Mouse (Mus musculus): ENCODE measurements around the gene S1pr2. TPM values are rescaled to one million over a fixed set of nuclear protein-coding genes. Genes with fewer than 3 reads are reported as not detected.
"Not testable (repeated sequence)": the region's sequence is repeated elsewhere in the genome, so short reads cannot be mapped to it uniquely, and the experiment has no call there.

The S1pr2 gene
- total RNA-seq (2021), result 10 to 100 TPM in 1 of 2 experiments, 1 to 10 TPM in 1; 8.4 to 11.1 TPM

DNA sequence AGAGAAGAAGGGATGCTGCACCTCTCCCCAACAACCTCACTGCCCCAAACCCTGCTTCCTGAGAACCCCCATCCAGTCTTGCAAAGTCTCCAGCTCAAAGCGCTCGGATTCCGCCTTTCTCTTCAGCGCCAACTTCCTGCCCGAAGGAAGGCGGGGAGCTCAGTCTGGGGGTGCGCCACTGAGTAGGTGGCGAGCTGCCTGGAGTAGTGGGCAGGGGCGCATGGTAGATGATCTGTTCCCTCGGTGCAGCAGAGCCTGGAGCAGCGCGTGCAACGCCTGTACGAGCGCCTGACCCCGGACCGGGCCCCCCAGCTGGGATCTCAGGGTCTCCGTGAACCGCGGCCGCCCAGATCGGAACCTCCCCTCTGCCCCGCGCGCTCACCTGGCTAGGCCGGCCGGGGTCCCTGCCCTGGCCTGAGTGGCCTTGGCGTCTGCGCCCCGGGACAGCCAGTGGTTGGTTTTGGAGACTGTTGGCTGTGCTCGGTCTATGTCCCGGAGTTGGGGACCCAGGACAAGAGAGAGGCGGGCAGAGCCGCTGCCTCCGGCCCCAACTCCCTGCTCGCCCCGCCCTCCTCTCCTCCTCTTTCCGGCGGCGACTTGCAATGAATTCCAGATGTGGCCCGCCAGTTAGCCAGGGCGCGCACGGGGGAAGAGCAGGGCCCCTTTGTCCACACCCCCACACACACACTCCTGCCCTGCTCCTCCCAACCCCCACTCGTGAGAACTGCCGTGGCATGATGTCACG, at the start of gene S1pr2:
Gene S1pr2, minus strand, starts transcription at position 566 of the 745 bp plus-strand sequence.
- DNase-seq, result peak; percentile 89

DNA sequence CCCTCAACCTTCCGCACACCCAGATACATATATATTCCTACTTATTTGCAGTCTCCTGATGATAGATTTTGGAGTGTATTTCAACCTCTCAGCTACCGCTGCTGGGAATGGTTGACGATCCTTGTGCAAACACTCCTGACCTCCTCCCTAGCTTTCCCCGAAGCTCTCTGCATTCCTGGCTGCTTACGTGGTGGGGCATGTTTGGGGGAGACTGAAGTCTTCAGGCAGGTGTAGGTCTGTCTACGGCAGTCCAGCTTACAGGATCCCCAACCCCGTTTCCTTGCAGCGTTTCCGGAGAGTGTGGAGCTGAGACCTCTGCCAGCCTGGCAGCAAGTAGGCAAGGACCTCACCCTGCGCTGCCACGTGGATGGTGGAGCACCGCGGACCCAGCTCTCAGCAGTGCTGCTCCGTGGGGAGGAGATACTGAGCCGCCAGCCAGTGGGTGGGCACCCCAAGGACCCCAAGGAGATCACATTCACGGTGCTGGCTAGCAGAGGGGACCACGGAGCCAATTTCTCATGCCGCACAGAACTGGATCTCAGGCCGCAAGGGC, 48.8 kb upstream of the S1pr2 start:
- no peak for DNase-seq

DNA sequence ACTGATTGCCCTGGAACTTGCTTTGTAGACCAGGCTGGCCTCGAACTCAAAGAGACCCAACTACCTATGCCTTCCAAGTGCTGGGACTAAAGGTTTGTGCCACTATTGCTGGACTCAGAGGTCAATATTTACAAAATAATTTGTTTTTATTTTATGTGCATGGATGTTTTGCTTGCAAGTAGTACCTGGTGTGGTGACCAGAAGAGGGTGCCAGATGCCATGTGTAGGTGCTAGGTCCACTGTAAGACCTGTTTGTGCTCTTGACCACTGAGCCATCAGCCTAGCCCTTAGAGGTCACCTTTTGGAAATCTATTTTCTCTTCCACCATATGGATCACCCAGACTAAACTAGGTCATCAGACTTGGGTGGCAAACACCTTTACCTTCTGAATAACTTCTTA, 46.1 kb upstream of the S1pr2 start:
- no peak for DNase-seq

DNA sequence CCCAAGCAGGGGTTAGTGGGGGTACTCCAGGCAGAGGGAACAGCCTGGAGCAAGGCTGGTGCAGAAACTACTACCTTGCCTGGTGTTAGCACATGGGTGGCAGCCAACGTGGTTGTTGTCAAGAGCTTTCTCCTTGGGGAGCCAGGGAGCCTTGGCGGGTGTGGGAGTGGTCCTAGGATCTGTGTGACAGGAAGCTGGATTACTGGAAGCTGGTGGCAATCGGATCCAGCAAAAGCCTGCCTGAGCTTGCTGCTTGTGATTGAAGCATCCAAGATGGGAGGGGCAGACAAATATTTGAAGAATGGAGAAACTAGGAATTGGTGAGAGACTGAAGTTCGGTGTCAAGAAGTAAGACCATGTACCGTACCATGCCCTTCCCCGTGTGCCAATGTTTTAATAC, 45.7 kb upstream of the S1pr2 start:
- DNase-seq, result no peak

DNA sequence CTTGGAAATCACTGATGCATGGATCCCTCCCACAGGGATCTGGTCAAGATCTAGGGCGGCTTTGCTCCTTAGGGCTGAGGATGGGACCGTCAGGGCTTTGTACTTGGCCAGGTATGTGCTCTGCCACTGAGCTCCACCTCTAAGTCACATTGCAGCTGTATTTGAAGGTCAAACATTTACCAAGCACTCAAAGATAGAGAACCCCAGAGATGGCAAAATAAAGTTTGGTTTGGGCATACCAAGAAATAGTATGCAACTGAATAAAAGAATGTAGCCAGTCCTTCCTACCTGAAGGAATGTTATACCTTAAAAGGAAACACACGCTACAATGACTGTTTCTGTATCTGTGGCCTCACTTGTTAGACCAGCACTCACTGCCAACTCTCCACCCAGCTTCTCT, 44.8 kb upstream of the S1pr2 start:
- DNase-seq, result no peak

DNA sequence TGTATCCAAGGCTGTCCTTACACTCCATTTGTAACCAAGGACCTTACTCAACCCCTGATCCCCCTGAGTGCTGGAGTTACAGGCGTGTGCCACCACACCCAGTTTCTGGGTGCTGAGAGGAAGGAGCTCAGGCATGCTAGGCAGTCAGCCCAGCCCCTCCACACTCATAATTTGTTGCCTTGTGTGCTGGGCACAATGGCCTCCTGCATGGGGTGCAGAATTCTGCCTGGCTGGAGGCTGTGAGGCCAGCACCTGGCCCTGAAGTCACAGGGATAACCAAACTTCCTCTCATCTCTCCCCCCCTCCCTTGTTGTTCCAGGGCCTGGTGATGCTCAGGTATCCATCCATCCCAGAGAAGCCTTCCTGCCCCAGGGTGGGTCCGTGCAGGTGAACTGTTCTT, 42.0 kb upstream of the S1pr2 start:
- DNase-seq, result no peak

DNA sequence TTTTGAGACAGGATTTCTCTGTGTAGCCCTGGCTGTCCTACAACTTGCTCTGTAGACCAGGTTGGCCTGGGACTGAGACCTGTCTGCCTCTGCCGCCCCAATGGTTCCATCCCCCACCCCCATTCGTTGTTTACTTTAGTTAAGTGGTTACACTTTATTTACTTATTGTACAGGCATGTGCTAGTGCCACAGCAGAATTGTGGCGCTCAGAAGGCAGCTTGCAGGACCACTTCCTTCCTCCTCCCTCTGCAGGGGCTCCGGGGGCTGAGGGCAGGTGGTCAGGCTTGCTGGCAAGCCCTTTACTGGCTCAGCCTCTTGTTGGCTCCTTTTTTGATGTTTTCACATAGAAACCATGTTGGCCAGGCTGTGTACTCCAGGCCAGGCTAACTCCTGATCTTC, 40.6 kb upstream of the S1pr2 start:
- DNase-seq, result no peak

DNA sequence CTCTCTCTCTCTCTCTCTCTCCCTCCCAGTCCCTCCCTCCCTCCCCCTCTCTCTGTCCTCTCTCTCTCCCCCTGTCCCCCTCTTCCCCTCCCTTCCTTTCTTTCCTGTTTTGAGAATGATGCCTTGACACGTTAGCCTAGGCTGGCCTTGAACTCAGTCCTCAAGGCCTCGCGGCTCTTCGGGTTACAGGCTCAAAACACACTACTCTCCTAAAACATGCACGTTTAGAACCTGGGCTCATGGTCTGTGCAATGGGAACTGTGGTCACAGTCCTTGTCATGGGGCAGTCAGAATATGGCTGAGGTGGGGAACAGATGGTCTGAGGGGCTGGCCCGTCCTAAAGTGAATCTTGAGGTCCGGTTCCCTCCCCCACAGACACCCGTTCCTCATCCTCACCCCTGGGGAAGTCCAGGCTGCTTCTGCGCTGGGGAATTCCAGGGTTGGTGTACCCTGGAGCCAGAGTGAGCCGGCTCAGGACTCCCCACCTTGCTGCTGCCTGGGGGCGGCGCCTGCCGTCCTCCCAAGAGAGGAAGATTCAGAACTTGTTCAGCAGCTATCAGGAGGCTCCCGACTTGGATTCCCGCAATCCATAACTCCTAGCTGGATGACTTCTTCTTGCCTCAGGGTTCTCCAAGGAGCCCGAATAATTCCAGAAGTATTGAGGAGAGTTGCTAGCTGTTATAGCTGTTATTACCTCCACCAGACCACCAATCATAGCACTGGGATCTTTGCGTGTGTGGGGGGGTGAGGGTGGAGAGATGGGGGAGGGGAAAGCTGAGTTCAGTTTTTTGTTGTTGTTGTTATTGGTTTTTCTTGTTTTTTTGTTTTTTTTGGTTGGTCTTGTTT, 40.0 kb upstream of the S1pr2 start:
- DNase-seq, result no peak

DNA sequence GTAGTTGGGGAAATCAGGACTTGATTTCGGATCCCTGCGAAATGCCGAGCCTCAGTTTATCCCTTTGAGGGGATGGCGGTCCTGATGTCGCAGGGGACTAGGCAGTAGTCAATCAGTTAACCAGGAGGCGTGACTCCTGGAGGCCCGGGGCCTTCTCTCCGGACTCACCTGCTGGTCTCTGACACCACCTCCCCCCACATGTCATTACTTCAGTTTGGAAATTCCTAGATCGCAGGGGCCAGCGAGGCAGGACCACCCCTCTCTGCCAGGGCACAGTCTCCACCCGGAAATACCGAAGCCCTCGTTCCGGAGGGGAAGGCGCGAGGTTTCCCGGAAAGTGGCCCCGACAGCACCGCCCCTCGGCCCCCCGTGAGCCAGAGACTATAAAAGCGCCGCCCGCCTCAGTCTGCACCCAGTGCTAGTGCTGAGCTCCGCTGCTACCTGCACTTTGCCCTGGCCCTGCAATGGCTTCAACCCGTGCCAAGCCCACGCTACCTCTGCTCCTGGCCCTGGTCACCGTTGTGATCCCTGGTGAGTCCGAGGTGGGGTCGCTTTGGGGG, 39.1 kb upstream of the S1pr2 start, which contains the start of gene Icam1:
Gene Icam1, plus strand, starts transcription at position 415 of the 560 bp plus-strand sequence.
- DNase-seq, result peak; percentile 73

DNA sequence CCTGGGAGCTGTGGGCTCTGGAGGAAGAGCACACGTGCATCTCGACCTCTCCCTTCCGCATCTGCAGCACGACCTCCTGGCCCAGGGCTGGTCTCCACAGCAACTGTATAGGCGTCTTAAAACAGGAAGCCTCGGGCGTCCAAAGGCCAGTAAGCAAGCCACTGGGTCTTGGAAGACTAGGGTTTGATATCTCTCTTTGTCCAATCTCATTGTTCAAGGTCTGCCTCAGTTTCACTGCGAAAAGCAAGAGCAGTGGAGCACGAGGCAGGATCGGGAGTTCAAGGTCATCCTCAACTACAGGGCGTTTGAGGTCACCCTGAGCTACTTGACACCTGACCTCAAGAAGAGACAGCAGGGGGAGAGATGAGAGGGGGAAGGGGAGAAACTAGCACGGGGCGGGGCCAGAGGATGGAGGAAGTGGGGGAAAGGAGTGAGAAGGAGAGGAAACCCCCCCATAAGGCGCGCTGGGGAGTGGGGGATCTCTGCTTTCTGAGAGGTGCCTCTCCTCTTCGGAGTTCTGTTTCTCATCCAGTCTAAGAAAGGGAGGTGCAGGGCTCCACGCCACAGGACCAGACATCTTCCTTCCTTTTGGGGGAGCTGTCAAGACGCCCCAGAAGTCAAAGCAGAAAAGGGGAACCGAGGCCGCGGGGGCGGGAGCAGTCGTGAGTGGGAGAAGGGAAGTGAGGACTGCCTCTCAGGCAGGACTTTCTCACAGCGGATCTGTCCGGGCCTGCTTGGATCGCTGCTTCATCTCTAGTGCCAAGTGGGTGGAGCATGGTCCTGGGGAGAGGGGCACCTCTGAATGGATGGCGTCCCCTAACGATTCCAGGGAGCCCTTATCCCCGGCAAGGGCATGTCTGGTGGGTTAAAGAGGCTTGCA, 38.4 kb upstream of the S1pr2 start:
- peak; percentile 67 for DNase-seq

DNA sequence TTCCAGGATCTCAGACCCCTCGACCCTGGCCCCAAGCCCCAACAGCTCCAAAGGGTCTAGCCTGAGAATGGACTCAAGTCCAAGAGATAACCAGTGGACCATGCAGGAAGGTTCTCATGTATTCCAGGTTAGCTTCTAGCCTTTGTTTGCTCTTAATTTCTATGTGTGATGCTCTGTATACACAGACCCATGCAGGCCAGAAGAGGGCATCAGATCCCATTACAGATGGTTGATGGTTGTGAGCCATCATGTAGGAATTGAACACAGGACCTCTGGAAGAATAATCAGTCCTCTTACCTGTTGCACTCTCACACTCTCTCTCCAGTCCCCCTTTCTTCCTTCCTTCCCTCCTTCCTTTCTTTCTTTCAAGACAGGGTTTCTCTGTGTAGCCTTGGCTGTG, 35.8 kb upstream of the S1pr2 start:
- no peak for DNase-seq

DNA sequence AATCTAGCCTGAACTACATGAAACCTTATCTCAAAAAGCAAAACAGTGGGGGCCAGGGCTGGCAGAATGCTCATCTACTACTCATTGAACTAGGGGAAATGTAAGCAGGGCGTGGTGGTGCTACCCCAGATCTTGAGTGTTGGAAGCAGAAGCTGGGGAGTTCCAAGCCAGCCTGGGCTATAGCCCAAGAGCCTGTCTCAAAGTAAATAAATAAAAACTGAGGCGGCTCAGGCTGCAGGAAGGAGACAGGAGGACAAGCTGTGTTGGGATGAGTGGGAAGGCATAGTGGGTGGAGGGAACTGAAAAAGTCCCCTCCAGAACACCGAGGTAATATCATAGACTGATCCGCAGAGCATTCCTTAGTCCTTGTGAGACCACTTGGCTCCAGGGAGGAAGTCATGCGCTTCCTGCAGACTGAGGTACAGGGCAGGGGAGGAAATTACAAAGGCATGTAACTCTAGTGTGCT, 35.3 kb upstream of the S1pr2 start:
- peak; percentile 32 for DNase-seq

DNA sequence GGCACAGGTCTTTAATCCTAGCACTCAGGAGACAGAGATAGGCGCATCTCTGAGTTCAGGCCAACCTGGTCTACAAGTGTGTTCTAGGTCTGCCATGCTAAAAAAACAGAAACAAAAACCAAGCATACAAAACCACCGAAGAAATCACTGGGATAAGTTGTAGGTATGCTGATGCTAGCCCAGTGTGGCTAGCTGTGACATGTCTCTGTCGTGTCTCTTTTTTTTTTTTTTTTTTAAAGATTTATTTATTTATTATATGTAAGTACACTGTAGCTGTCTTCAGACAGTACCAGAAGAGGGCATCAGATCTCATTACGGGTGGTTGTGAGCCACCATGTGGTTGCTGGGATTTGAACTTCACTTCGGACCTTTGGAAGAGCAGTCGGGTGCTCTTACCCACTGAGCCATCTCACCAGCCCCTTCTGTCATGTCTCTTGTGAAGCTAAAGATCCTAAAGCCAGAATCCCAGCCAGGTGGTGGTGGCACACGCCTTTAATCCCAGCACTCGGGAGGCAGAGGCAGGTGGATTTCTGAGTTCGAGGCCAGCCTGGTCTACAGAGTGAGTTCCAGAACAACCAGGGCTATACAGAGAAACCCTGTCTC, 34.5 kb upstream of the S1pr2 start:
- DNase-seq, result not testable (repeated sequence)

DNA sequence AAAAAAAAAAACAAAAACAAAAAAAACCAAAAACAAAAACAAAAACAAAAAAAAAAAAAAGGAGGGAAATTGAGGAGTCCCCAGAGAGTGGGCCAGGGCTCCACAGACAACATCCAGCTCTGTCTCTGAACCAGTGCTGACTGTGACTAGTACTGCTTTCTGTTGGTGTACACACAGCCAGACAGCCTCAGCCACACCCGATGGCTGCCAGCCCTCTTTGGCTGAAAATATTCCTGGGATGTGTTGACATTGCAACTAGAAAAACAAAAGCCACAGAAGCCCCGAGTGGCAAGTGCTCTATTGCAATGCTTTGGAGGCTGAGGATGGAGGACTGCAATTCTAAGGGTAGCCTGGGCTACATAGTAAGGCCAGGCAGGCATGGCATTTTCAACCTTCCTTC, 33.8 kb upstream of the S1pr2 start:
- DNase-seq, result no peak

DNA sequence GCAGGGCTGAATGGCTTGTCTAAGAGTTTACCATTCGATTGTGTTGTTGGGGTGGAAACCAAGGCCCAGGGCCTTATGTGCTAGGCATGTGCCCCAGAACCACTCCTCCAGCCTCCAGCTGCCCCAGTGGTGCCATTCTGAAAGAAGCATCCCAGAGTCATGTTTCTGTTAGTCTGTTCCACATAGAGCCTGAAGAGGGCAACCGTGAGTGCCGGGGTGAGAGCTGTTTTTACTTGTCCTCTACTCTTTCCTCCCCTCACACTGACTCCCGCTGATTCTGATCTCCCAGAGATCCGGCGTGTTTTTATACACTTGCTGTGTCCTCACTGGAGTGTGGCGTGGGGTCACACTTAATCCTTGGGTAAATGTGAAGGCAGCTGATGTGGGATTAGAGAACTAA, 31.4 kb upstream of the S1pr2 start:
- no peak for DNase-seq

DNA sequence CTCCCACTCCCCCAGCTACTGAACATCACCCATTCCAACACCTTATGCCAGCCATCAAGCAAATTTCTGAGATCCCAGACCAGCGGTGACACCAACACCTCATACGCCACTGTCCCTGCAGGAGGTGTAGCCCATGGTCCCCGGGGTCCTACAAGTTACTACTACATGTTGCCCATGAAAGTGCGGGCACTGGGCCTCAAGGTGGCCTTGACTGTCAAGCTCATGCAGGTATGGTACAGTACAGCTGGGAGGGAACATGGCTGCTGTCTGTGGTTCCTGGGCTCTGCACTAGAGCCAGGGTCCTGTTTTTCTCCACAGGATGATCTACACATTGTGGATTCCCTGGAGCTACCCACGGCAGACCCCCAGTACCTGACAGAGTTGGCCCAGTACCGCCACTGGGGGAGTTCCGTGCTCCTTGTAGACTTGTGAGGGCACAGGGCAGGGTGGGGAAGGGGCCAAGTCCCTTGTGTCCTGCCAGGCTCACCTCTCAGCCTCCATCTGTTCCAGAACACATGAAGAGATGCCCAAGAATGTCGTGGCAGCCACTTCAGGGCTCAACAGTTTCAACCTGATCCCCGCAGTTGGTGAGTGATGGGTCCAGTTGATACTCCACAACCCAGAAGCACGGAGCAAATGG, 30.9 kb upstream of the S1pr2 start:
- no peak for DNase-seq

DNA sequence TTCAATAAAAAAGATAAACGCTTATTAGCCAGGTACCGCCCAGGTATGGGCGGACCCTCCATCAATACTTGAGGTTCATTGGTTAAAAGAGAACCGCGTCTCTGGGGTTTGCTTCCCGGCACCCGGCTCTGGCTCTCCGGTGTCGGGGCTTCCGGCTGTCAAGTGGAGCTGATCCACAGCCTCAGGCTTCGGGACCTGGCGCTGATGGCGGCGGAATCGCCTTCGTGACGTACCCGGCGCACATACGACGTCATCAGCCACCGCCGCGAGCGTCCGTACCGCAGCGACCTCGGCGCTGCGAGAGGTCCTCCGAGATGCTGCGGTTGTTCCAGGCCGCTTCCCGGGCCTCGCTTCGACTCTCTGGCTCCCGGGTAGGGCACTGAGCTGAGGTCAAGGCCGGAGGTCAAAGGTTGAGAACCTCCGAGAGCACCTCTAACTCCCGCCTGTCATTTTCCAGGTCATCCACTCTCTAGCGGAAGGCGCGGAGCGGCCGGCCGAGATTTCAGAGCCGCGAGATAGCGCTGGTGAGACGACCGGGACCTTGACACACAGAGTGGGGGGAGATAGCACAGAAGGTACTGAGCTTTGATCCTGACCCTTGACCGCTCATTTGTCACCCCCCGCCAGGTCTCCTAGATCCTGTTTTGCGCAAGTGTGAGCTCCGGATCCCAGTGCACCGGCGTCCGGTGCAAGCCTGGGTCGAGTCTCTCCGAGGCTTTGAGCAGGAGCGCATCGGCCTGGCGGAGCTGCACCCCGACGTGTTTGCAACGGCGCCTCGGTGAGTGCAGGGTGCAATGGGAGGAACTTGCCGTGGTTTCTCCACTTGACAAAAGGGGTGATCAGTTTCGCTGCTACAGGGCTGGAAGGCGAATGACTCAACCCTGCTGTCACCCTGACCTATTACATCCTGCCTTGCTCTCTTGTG, 26.3 kb upstream of the S1pr2 start, which contains the start of gene Mrpl4:
Gene Mrpl4, plus strand, starts transcription at position 112 of the 925 bp plus-strand sequence.
- DNase-seq, result peak; percentile 90

DNA sequence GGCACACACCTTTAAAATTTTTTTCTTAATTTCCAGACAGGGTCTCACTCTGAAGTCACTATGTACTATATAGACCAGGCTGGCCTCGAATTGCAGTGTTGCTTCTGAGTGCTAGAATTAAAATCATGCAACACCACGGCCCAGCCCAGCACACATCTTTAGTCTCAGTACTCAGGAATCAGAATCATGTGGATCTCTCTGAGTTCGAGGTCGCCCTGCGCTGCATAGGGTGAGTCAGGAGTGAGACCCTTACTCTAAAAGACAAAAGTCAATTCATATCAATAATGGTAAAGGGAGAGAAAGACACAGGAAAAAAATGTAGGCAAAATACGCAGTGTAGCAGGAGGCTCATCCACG, 25.7 kb upstream of the S1pr2 start:
- DNase-seq, result no peak

DNA sequence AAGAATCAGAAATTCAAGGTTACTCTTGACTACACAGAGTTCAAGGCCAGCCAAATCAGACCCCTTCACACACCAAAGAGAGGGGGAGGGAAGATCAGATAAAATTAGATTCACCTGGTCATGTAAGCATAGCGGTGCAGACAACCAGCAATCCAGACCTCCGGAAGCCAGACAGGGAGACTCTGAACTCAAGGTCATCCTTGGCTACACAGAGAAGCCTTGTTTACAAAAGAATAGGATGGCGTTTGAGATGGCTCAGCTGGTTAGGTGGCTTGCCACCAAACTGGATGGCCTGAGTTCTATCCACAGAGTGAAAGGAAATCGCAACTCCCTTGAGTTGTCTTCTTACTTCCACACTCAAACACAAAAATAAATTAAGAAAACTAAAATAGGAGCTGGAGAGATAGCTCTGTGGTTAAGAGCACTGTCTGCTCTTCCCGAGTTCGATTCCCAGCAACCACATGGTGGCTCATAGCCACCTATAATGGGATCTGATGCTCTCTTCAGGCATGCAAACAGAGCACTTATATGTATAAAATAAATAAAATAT, 25.1 kb upstream of the S1pr2 start:
- DNase-seq, result no peak

DNA sequence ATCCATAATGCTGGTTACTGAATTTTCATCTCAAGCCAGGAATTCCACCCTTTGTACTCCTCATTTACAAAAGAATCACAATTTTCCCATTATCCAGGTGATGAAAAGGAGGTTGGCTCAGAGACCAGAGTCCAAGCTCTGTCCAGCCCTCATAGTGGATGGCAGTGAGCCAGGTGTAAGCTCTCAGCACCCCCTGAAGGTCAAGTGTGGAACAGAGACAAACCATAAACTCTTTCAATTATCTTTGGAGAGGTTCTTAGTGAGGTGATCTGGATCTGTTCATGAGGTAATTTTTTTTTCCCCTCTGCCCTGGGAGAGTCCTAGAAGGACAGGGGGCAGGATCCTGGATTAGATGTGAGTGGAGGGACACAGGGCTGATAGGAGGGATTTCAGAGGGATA, 24.2 kb upstream of the S1pr2 start:
- DNase-seq, result peak; percentile 49

Data from heart, postnatal 4 days (tissue).